7 mouse cellular contexts compared by ENCODE assay signal in the genomic region with DNA sequence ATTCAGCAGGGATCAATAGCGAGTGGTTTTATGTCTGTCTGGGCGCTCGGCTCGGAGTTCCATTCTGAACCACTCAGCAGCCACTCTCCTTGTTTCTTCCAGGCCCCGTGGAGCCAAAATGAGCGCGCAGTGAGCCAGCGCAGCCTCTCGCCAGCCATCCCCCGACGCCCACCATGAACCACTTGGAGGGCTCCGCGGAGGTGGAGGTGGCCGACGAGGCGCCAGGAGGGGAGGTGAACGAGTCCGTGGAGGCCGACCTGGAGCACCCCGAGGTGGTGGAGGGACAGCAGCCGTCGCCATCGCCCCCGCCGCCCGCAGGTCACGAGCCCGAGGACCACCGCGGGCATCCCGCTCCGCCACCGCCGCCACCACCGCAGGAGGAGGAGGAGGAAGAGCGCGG.
DNase-seq lines count a peak whose midpoint lies in the region; ATAC-seq and TF ChIP-seq lines count a peak whose summit lies in the region.

No protein-coding gene starts in this region.

- H3K27me3 ChIP-seq in forebrain, embryonic 11.5 days (ENCODE audit: control insufficient read depth, insufficient read depth, low read length) = peaks cover 28% of the 10 kb centered on the region
- peaks cover 27% of the 10 kb centered on the region for H3K27me3 ChIP-seq in intestine, postnatal 0 days (replicated peaks; ENCODE audit: control insufficient read depth, insufficient read depth, low read length)
- H3K27me3 ChIP-seq in small intestine, adult 2 months (ENCODE audit: control insufficient read depth, insufficient read depth, low read length) = peaks cover 3% of the 10 kb centered on the region; the same call in 1 of the 2 replicates

- H3K9ac ChIP-seq in forebrain, embryonic 11.5 days (ENCODE audit: low read length) = 0 out of 2 replicates have a peak overlapping the region, but pooled peaks have one; percentile 16
- no peak overlapping the region for H3K9ac ChIP-seq in intestine, postnatal 0 days (ENCODE audit: low read depth, low read length)

- no peak for TF ChIP-seq POLR2A in small intestine, adult 2 months (IDR thresholded peaks at IDR 0.05; ENCODE audit: low read depth, low read length)

- intact Hi-C loops in left cerebral cortex, adult 2 months (cut with DNase I) = no loop called here
- intact Hi-C loops in left cerebral cortex, postnatal 14 days (cut with DNase I) = no loop called here

- no peaks in the 10 kb centered on the region for H3K36me3 ChIP-seq in forebrain, embryonic 11.5 days (ENCODE audit: control insufficient read depth, insufficient read depth, low read length)
- no peaks in the 10 kb centered on the region for H3K36me3 ChIP-seq in intestine, postnatal 0 days (ENCODE audit: control insufficient read depth, insufficient read depth)
- H3K36me3 ChIP-seq in small intestine, adult 2 months (ENCODE audit: control insufficient read depth, insufficient read depth, low read length) = no peaks in the 10 kb centered on the region

- peak overlapping the region; percentile 53 for H3K4me2 ChIP-seq in forebrain, embryonic 11.5 days (ENCODE audit: low read depth, low read length, severe bottlenecking)
- H3K4me2 ChIP-seq in intestine, postnatal 0 days (replicated peaks; ENCODE audit: low read depth) = peak overlapping the region; percentile 61

- H3K9me3 ChIP-seq in forebrain, embryonic 11.5 days (ENCODE audit: control insufficient read depth, low read length) = no peaks in the 10 kb centered on the region
- no peaks in the 10 kb centered on the region for H3K9me3 ChIP-seq in intestine, postnatal 0 days (ENCODE audit: control insufficient read depth)

- peak in 1 of 2 experiments; percentile 44 for DNase-seq in left cerebral cortex, adult 2 months (ENCODE audit: extremely low spot score in 1 of 2, low spot score in 2 of 2)
- no peak for DNase-seq in left cerebral cortex, postnatal 14 days (ENCODE audit: low spot score in 2 of 2)
- peak; percentile 61 for DNase-seq in forebrain, embryonic 11.5 days (ENCODE audit: low spot score)
- DNase-seq in urinary bladder, postnatal 25 days (ENCODE audit: low spot score) = no peak
- DNase-seq in spleen, postnatal 14 days (ENCODE audit: low spot score in 2 of 2) = no peak

- ATAC-seq in forebrain, embryonic 11.5 days (replicated peaks; ENCODE audit: low FRiP score) = peak; percentile 27; the same call in 1 of the 2 replicates
- ATAC-seq in intestine, postnatal 0 days = no peak

- TF ChIP-seq CTCF in left cerebral cortex, adult 2 months (IDR thresholded peaks at IDR 0.05) = no peak
- no peak for TF ChIP-seq CTCF in intestine, postnatal 0 days (IDR thresholded peaks at IDR 0.05; ENCODE audit: low read depth)
- no peak for TF ChIP-seq CTCF in small intestine, adult 2 months (IDR thresholded peaks at IDR 0.05; ENCODE audit: extremely low read depth, insufficient read length, insufficient replicate concordance, low read depth, low read length)

- H3K4me3 ChIP-seq in left cerebral cortex, adult 2 months = peak overlapping the region; percentile 35
- peak overlapping the region; percentile 35 for H3K4me3 ChIP-seq in forebrain, embryonic 11.5 days (ENCODE audit: low read depth, low read length)
- H3K4me3 ChIP-seq in intestine, postnatal 0 days (ENCODE audit: low read depth, low read length) = peak overlapping the region; percentile 36
- H3K4me3 ChIP-seq in small intestine, adult 2 months (ENCODE audit: low read depth, low read length) = peak overlapping the region; percentile 7; the same call in 1 of the 2 replicates

- H3K4me1 ChIP-seq in forebrain, embryonic 11.5 days (replicated peaks; ENCODE audit: control insufficient read depth, insufficient read depth, low read length) = peaks cover 6% of the 10 kb centered on the region
- no peaks in the 10 kb centered on the region for H3K4me1 ChIP-seq in intestine, postnatal 0 days (replicated peaks; ENCODE audit: control insufficient read depth, insufficient read depth, low read length)
- H3K4me1 ChIP-seq in small intestine, adult 2 months (ENCODE audit: control insufficient read depth, insufficient read depth, insufficient read length, low read length) = no peaks in the 10 kb centered on the region

- peak overlapping the region; percentile 59 for H3K27ac ChIP-seq in left cerebral cortex, adult 2 months
- no peak overlapping the region for H3K27ac ChIP-seq in forebrain, embryonic 11.5 days (ENCODE audit: low read depth, low read length)
- H3K27ac ChIP-seq in intestine, postnatal 0 days (ENCODE audit: low read depth, low read length) = no peak overlapping the region
- H3K27ac ChIP-seq in small intestine, adult 2 months (ENCODE audit: insufficient read depth, low read depth, low read length) = no peak overlapping the region

- 27% methylated on average over 27 of the region's 37 CpGs for WGBS in forebrain, embryonic 11.5 days
- 32% methylated on average over 37 of the region's 37 CpGs for WGBS in intestine, postnatal 0 days
- WGBS in small intestine, adult 2 months = 42% methylated on average over 37 of the region's 37 CpGs
